Mouse (Mus musculus) Patski (cell line): ENCODE results near the gene Frmd5. TPM values are rescaled to one million over a fixed set of nuclear protein-coding genes. Genes with fewer than 3 reads are reported as not detected.

Experiments
- ATAC-seq: fragments of 100-300 bp; one replicate; pipeline ENCODE4 v1.8.0; 2021
- CTCF ChIA-PET: fragments of 350-600 bp; sonication (Branson Sonifier 250); formaldehyde crosslinking; loops from one replicate; lab custom pipeline; 2022; ENCODE audit warnings: inconsistent platforms; lab: Charles Lee
- POLR2A ChIA-PET: fragments of 350-600 bp; sonication (Branson Sonifier 250); formaldehyde crosslinking; loops from one replicate; lab custom pipeline; 2022; ENCODE audit warnings: antibody characterized with exemption, inconsistent platforms; lab: Charles Lee
- DNase-seq: peaks from one replicate; pipeline ENCODE4 v3.0.0-alpha.2; 2011; ENCODE audit warnings: low read depth, low spot score
- H3K27me3 ChIP-seq: fragments of 371-371 bp; one replicate; pipeline ENCODE4 v1.5.1; 2021
- CTCF ChIP-seq: fragments of 100-300 bp; IDR thresholded peaks from one replicate; pipeline ENCODE4 v1.5.1; 2021
- in situ Hi-C: fragments of 300-500 bp; cut with MboI; formaldehyde crosslinking; loops from 3 replicates; pipeline ENCODE4 v1.11.1; 2018; ENCODE audit warnings: low pct_unique_long_range_greater_than_20kb, mixed read lengths
- polyA plus RNA-seq: library from polyadenylated mRNA; unstranded; gene quantifications from one replicate; pipeline ENCODE4 v1.2.3, GENCODE M21; 2021

Frmd5 gene
- polyA plus RNA-seq, 1 experiment from 2014 or later = 0.23 TPM

DNA sequence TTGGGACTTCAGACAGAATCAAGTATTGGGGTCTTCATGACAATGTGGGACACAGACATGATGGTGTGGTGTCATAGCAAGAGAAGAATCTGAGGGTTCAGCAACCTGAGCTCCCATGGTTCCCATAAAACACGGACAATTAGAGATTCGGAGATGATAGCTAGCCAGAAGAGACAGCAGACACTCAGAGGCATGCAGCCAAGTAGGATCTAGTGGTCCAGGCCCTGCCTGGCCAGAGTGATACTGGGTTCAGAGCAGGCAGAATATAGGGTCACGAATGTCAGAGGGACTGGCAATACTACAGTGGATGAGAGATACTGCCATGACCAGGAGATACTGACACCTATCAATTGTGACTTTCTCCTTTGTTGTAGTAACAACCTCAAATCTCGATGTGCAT lies 138.6 kb downstream of the Frmd5 start:
- DNase-seq (no peak), ATAC-seq (no peak)
- TF ChIP-seq CTCF = no peak
- ChIA-PET CTCF (interaction anchor here (0.7 to 1.4 kb wide), 2 partner anchors 11 to 14 kb away, joined by 3 to 5 read pairs; no protein-coding TSS in a partner anchor), POLR2A (no interaction called here)
- H3K27me3 ChIP-seq = peaks cover 5% of the 10 kb centered on the region
- in situ Hi-C loops = no loop called here

GRCm38 (mm10) chr2:121661160-121661502 lies 145.8 kb downstream of the Frmd5 start:
- DNase-seq (no peak), ATAC-seq (no peak)
- ChIA-PET CTCF (no interaction called here), POLR2A (no interaction called here)
- no peaks in the 10 kb centered on the region for H3K27me3 ChIP-seq
- in situ Hi-C loops = no loop called here
- TF ChIP-seq CTCF = no peak

DNA sequence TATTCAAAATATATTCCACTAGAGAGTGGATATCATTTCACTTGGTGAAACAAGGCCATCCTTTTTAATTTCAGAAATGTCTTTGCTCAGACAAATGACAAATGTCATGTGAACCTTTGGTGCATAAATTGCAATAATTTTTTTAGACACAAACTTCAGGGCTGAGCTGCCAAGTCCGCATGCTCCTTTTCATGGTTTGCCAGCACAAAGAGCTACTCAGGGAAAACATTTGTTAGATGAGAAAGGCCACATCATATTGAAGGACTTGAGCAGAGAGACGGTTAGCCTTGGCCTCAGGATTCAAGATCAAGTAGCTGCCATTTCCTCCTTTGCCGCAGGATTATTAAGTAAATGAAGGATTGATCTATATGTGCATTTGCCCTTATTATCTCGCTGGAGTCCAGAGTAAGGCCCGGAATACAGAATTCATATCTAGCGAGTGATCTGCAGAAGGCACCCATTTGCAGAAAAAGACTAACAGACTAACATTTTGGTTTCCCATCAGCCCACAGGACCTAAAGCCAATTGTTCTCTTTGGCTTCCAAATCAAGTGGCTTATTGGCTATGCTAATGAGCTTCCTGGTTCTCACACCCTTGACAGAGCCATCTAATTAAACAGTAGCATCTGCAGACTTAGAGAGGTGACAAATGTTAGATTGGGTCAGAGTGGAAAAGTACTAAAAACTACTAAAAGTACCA lies 146.3 kb downstream of the Frmd5 start:
- H3K27me3 ChIP-seq = no peaks in the 10 kb centered on the region
- ChIA-PET POLR2A (no interaction called here), CTCF (no interaction called here)
- TF ChIP-seq CTCF = no peak
- in situ Hi-C loops = no loop called here
- ATAC-seq = no peak
- no peak for DNase-seq

- DNase-seq (no peak), ATAC-seq (no peak)
- no peak for TF ChIP-seq CTCF
- ChIA-PET CTCF (interaction anchor here (1.5 to 1.6 kb wide), 2 partner anchors 15 to 63 kb away, joined by 3 to 4 read pairs; no protein-coding TSS in a partner anchor), POLR2A (interaction anchor here (0.7 kb wide), 1 partner anchor 12 kb away, joined by 4 read pairs; no protein-coding TSS in a partner anchor)
- H3K27me3 ChIP-seq = no peaks in the 10 kb centered on the region
- in situ Hi-C loops = no loop called here
Observed at GRCm38 (mm10) chr2:121659350-121659749, 147.5 kb downstream of the Frmd5 start.

- in situ Hi-C loops = no loop called here
- POLR2A ChIA-PET = interaction anchor here (0.7 kb wide), 1 partner anchor 11 kb away, joined by 4 read pairs; no protein-coding TSS in a partner anchor
- no peak for TF ChIP-seq CTCF
Observed at GRCm38 (mm10) chr2:121658123-121658767, 148.6 kb downstream of the Frmd5 start.

DNA sequence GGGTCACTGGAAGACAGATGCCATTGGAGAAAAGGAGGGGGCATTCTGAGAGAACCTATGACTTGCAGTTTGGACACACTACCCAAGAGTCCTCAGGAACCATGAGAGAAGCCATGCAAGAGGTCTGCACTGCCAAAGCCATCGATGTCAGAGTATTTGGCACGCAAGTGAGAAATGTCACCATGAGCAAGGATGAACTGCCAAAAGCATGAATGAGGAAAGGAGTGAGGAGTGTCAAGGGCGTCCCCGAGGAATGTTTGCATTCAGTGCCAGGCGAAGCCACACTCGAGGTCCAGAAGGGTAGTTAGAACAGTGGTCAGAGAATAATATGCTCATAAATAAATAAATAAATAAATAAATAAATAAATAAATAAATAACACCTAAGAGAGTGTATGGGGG lies 150.9 kb downstream of the Frmd5 start:
- no peak for TF ChIP-seq CTCF
- no peak for ATAC-seq
- no peaks in the 10 kb centered on the region for H3K27me3 ChIP-seq
- DNase-seq = no peak
- in situ Hi-C loops = no loop called here
- POLR2A ChIA-PET = no interaction called here
- CTCF ChIA-PET = no interaction called here

More at GRCm38 (mm10) chr2:121658123-121658767, 148.6 kb downstream of the Frmd5 start:
- CTCF ChIA-PET = interaction anchor here (1.5 to 1.6 kb wide), 2 partner anchors 14 to 62 kb away, joined by 3 to 4 read pairs; no protein-coding TSS in a partner anchor
- H3K27me3 ChIP-seq = no peaks in the 10 kb centered on the region
- no peak for DNase-seq
- ATAC-seq = no peak

DNA sequence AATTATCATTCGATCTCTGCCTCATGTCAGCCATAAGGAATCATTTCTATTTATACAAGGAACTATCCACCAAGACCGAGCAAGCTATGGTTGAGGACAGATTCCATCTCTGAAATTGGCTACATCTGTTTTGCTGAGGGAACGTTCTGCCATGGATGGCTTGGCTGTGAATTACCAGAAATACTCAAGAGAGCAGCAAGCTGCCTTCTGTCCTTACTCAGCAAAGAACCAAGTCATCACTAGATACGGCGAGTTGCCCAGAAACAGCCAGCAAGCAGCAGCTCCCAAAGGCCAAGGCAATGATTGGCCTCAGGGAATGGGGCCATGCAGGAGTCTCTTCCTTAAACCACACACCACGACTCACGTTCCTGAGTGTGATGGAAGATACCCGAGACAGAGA lies 151.8 kb downstream of the Frmd5 start:
- in situ Hi-C loops = no loop called here
- CTCF ChIA-PET = no interaction called here
- no peak for DNase-seq

DNA sequence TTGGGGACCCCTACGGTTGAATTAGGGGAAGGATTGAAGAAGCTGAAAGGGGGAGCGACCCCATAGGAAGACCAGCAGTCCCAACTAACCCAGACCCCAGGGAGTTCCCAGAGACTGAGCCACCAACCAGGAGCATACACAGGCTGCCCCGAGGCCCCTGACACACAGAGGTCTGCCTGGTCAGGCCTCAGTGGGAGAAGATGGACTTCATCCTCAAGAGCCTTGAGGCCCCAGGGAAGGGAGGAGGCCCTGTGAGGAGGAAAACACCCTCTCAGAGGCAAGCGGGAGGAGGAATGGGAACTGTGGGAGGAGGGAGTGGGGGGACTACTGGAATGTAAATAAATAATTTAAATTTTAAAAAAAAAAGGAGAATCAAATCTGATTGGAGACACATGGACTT lies 160.4 kb downstream of the Frmd5 start:
- ChIA-PET POLR2A (no interaction called here), CTCF (no interaction called here)
- TF ChIP-seq CTCF = no peak
- ATAC-seq = no peak
- in situ Hi-C loops = no loop called here
- H3K27me3 ChIP-seq = no peaks in the 10 kb centered on the region
- no peak for DNase-seq

More for the DNA sequence above, 151.8 kb downstream of the Frmd5 start:
- POLR2A ChIA-PET = no interaction called here
- no peak for TF ChIP-seq CTCF
- H3K27me3 ChIP-seq = no peaks in the 10 kb centered on the region
- ATAC-seq = no peak

DNA sequence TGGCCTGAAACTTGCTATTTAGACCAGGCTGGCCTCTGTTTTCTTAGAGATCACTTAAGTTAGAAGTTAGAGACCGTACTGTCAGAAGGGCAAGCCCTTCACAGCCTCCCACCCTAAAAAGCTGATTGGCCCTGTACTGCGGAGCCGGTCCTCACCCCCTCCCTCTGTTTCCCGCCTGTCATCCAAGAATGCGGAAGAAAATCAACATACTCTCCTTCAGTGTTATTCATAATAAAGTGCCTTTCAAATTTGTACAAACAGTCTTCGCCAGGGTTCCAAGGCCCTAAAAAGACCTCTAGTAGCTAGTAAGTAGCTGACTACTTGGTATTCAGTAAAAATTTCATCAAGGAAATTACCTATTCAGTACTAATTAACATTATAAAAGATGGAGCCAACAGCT lies 164.0 kb downstream of the Frmd5 start:
- POLR2A ChIA-PET = no interaction called here
- CTCF ChIA-PET = no interaction called here
- DNase-seq (no peak), ATAC-seq (no peak)
- in situ Hi-C loops = no loop called here
- H3K27me3 ChIP-seq = no peaks in the 10 kb centered on the region
- TF ChIP-seq CTCF = no peak

DNA sequence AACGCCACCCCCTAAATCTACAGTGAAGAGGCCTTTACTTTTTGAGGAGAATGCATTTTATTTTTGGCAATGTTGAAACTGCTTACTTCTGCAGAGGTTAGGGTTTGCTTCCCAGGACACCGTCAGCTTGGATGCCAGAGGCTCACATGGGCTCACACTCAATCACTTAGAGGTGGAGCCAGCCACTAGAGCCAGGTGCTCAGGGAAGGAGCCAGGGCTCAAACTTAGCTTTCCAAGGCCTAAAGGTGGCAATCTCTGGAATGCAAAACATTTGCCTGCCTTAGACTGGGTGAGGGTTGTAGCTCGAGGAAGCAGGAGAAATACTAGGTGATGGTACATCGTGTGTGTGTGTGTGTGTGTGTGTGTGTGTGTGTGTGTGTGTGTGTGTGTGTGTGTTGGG lies 174.8 kb downstream of the Frmd5 start:
- TF ChIP-seq CTCF = no peak
- in situ Hi-C loops = no loop called here
- ChIA-PET POLR2A (no interaction called here), CTCF (interaction anchor here (0.6 kb wide), 1 partner anchor 88 kb away, joined by 3 read pairs; no protein-coding TSS in a partner anchor)
- no peaks in the 10 kb centered on the region for H3K27me3 ChIP-seq
- no peak for ATAC-seq
- no peak for DNase-seq

- DNase-seq (no peak), ATAC-seq (no peak)
Observed at GRCm38 (mm10) chr2:121630286-121630685, 176.6 kb downstream of the Frmd5 start.

More at GRCm38 (mm10) chr2:121630286-121630685, 176.6 kb downstream of the Frmd5 start:
- POLR2A ChIA-PET = no interaction called here
- no peaks in the 10 kb centered on the region for H3K27me3 ChIP-seq
- CTCF ChIA-PET = no interaction called here
- in situ Hi-C loops = no loop called here
- TF ChIP-seq CTCF = no peak
